Mouse (Mus musculus): ENCODE data around the gene Usp48.
A peak's percentile ranks its signal among the peaks of the same experiment; 100 is the strongest.
"Not testable (repeated sequence)": the region's sequence is repeated elsewhere in the genome, so short reads cannot be mapped to it uniquely, and the experiment has no call there.

Usp48 gene

DNA sequence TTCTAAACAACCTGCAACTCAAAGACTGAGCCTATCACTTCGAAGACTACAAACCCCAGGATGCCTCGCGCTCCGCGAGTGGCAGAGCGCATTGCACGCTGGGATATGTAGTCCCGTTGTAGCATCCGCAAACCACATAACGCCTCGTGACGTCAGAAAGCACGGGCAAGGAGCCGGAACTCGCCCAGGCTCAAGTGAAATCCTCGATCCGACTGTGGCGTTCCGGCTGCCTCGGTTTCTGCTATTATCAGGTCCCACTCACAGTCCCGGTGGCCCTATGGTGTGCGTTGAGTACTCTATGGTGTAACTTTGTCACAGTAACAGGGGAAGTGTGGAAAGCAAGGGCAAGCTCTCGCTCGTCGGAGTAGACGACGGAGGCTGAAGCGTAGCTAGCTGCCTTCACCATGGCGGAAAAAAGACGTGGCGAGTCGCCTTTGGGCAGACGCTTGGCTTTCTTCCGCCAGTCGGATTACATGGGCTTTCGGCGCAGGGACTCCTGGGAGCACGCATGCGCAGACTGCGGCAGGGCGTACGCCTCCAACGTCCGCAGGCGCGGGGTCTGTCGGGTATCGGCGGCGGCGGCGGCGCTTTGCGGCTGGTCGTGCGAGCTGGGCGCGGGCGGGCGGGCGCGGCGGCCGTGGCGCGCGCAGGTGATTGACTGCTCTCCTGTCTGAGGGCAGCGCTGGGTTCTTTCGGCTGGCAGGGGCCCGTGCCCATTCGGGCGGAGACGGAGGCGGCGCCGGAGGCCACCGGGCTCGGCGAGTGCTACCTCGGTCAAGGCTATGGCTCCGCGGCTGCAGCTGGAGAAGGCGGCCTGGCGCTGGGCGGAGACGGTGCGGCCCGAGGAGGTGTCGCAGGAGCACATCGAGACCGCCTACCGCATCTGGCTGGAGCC is at the start of gene Usp48:
Gene Usp48 (plus strand): TSS at position 155 of the 895 bp plus-strand sequence.
- peak; percentile 94 to 96 for DNase-seq (ENCODE audit: low read depth in 1 of 2, low spot score in 2 of 2)

- no peak for DNase-seq (ENCODE audit: low read depth in 1 of 2, low spot score in 2 of 2)
These were observed 48.0 kb upstream of the Usp48 start for GRCm38 (mm10) chr4:137545568-137545967.

- DNase-seq (ENCODE audit: low read depth in 1 of 2, low spot score in 2 of 2): no peak
These were observed 47.5 kb upstream of the Usp48 start for GRCm38 (mm10) chr4:137546003-137546525.

DNA sequence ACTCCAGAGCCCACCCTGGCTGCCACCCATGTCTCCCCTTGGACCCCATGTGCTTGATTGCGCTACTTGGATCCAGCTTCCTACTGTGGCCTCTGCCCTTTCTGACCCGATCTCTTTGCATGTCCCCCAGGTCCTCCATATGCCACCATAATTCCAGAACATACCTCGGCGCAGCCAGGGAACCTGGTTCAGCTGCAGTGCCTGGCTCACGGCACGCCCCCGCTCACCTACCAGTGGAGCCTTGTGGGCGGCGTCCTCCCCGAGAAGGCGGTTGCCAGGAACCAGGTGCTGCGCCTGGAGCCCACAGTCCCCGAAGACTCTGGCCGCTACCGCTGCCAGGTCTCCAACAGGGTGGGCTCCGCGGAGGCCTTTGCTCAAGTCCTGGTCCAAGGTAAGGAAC is 40.1 kb upstream of the Usp48 start:
- DNase-seq (ENCODE audit: low read depth in 1 of 2, low spot score in 2 of 2): no peak

- no peak for DNase-seq (ENCODE audit: low read depth in 1 of 2, low spot score in 2 of 2)
These were observed 36.8 kb upstream of the Usp48 start for GRCm38 (mm10) chr4:137556673-137557210.

DNA sequence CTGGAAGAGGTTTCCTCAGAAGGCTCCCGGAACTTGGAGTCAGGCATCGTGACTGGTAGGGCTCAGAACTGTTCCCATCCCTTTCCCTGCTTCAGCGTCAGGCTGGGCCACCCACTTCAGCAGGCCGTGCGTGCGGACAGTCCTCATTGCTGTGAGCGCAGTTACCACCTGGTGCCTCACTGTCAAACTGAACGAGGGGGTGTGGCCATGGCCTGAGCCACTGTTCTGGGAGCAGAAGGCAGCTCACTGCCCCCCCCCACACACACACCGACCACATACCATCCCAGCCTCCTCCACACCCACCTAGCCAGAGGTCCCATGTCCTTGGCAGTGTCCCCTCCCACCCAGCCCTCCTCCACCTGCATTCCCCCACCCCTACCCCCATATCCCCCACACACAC is 23.7 kb upstream of the Usp48 start:
- DNase-seq (ENCODE audit: low read depth in 1 of 2, low spot score in 2 of 2): no peak

DNA sequence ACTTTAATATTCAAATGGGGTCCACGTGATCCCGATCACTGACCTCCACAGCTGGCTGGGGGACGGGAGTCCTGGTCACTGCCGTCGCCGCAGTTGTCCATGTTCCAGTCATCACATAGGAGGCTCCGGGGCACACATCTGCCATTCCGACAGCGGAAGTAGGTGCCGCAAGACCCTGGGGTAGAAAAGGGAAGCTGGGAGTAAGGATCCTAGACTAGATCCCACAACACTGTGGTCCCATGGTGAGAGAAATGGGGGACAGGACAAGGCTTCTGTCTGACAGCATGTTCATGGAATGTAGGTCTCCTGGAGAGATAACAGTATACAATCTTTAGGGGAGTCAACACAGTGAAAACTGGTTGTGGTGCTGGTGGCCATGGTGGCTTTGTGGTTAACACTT is 19.1 kb upstream of the Usp48 start, which contains the start of gene Ldlrad2:
Gene Ldlrad2 (minus strand): TSS at position 101 of the 400 bp plus-strand sequence.
- no peak for DNase-seq (ENCODE audit: low read depth in 1 of 2, low spot score in 2 of 2)

DNA sequence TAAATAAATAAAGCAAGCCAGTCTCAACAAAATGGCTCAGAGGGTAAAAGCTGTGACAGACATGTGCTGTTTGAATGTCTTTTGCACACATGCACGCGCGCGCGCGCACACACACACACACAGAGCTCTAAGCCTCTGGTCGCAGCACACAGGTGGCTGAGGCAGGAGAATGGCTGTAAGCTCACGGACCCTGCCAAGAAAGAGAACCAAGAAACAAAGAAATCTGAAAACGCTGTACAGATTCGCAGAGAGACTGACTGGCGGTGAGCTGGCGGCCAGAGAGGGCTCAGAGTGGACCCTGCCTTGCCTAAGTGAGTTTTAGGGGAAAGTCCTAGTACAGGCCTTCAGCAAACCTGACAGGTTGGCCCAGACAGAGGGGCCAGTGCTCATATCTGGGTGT is 16.1 kb upstream of the Usp48 start:
- DNase-seq (ENCODE audit: low read depth in 1 of 2, low spot score in 2 of 2): no peak

- peak in 1 of 2 experiments; percentile 21 for DNase-seq (ENCODE audit: low read depth in 1 of 2, low spot score in 2 of 2)
These were observed 15.2 kb upstream of the Usp48 start for GRCm38 (mm10) chr4:137578181-137578845.

- no peak for DNase-seq (ENCODE audit: low read depth in 1 of 2, low spot score in 2 of 2)
These were observed 13.8 kb upstream of the Usp48 start for GRCm38 (mm10) chr4:137579789-137580188.

GRCm38 (mm10) chr4:137580299-137580698 is 13.3 kb upstream of the Usp48 start:
- no peak for DNase-seq (ENCODE audit: low read depth in 1 of 2, low spot score in 2 of 2)

GRCm38 (mm10) chr4:137581815-137582214 is 11.7 kb upstream of the Usp48 start:
- DNase-seq (ENCODE audit: low read depth in 1 of 2, low spot score in 2 of 2): no peak

- not testable (repeated sequence) for DNase-seq (ENCODE audit: low read depth in 1 of 2, low spot score in 2 of 2)
These were observed 4.5 kb upstream of the Usp48 start for GRCm38 (mm10) chr4:137589095-137589494.

DNA sequence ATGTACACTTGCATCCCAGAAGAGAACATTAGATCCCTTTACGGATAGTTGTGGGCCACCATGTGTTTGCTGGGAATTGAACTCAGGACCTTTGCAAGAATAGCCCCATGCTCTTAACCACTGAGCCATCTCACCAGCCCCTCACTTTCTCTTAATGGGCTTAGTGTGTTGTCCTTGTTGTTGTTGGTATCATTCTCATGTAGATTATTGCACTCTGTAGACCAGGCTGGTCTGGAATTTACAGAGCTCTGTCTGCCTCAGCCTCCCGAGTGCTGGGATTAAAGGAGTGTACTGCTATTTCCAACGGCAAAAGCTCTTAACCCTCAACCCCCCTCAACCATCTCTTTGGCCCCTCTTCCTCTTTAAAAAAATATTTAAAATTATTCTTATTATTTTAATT is 4.0 kb upstream of the Usp48 start:
- no peak for DNase-seq (ENCODE audit: low read depth in 1 of 2, low spot score in 2 of 2)

DNA sequence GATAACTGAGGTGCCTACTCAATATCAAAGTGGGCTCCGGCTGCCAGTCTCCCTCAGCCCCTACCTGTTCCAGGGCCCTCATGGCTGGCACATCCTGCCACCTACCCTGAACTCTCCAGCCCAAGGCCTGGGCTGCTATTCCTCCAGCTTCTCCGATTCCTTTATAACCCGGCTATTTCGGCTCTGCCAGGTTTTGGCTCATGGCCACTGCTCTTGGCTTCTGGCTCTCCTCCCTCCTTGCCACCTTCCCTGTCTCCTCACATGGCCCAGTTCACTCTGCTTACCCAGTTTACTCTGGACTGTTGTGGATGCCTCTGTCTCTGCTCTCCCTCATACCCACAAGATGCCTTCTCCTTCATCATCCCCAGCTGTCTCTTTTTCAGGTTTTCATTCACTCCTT is 2.6 kb upstream of the Usp48 start:
- no peak for DNase-seq (ENCODE audit: low read depth in 1 of 2, low spot score in 2 of 2)

DNA sequence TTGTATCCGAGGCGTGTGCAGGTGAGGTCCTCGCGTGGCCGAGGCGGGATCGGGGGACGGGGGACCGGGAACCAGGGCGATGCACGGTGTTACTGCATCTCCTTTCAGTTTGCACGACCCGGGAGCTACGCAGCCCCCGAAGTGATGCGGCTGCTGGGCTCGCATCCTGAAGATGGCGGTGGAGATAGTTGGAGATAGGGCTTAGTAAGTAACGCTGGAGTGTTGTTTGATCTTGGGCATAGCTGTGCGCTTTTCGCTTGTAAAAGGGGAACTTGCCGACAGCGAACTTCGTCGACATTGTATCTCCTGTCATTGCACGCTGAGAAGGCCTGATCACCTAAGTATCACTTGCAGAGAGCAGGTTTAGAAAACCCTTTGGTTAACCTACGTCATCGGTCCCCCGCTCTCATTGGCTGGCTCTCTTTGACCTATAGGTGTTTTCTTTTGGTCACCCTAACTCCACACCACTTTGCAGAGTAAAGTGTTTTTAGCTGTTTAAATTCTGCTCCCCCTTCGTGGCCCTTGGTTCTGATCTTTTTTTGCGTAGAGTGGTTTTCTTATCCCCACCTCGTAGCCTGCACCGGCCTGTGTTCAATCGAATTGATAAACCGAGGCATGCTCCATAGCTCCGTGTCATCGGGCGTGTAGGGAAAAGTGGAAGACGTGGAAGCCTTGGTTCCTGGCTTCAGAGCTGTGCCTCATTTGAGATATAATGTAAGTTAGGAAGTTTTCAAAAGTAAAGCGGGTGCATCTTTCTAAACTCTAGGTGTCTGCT is 1.1 kb downstream of the Usp48 start:
- DNase-seq (ENCODE audit: low read depth in 1 of 2, low spot score in 2 of 2): peak in 1 of 2 experiments; percentile 31

DNA sequence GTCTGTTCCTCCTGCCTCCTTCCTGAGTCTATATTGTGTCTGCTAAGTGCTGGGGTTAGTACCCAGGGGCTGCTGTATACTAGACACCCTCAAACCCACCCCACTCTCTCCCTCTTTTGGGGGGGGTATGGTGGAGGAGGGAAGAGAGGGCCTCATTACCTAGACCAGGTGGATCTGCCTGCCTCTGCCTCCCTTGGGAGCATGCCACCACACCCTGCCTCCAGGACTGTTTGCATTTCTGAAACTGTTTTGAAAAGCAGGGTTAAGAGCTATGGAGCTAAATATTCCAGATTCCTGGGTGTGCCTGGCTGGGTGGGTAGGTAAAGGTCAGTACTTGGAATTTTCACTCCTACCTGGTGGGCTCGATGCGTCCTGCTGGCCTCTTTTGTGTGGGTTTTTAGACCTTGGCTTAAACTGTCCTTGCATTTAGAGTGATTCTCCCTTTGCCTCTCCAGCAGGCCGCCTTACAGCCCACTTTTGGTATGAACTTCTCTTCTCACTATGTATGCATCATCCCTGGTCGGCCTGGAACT is 3.6 kb downstream of the Usp48 start:
- DNase-seq (ENCODE audit: low read depth in 1 of 2, low spot score in 2 of 2): no peak

- no peak for DNase-seq (ENCODE audit: low read depth in 1 of 2, low spot score in 2 of 2)
These were observed 5.0 kb downstream of the Usp48 start for GRCm38 (mm10) chr4:137598577-137598976.

GRCm38 (mm10) chr4:137603449-137604171 is 10.1 kb downstream of the Usp48 start:
- no peak for DNase-seq (ENCODE audit: low read depth in 1 of 2, low spot score in 2 of 2)

- DNase-seq (ENCODE audit: low read depth in 1 of 2, low spot score in 2 of 2): no peak
These were observed 13.5 kb downstream of the Usp48 start for GRCm38 (mm10) chr4:137607023-137607422.

Data from monocyte, adult 2 months (primary cell).